Mouse (Mus musculus): ENCODE results near the gene Jmy. TPM values are rescaled to one million over a fixed set of nuclear protein-coding genes. Genes with fewer than 3 reads are reported as not detected.

Gene Jmy
- total RNA-seq (2021): 10 to 100 TPM; 53.8 to 62.4 TPM
- long read RNA-seq, experiment 1, partial matches to known transcripts: 6 of 10 reads
- long read RNA-seq, experiment 1, other reads (novel, unspliced or antisense): 4 of 10 reads
- long read RNA-seq, experiment 2, partial matches to known transcripts: 1 of 3 reads
- long read RNA-seq, experiment 2, other reads (novel, unspliced or antisense): 2 of 3 reads

- peak; percentile 92 to 95 for DNase-seq
Observed at GRCm38 (mm10) chr13:93499167-93499972, at the start of gene Jmy. TSS of gene Jmy (minus strand) at chr13:93499808.

- no peak for DNase-seq
Observed at GRCm38 (mm10) chr13:93547641-93548040, 48.0 kb upstream of the Jmy start.

GRCm38 (mm10) chr13:93546011-93546410, 46.4 kb upstream of the Jmy start:
- no peak for DNase-seq

GRCm38 (mm10) chr13:93544274-93544673, 44.7 kb upstream of the Jmy start:
- no peak for DNase-seq

GRCm38 (mm10) chr13:93539311-93539710, 39.7 kb upstream of the Jmy start:
- DNase-seq: peak in 1 of 2 experiments; percentile 23

GRCm38 (mm10) chr13:93518753-93519319, 19.2 kb upstream of the Jmy start:
- DNase-seq: no peak

GRCm38 (mm10) chr13:93517223-93517622, 17.6 kb upstream of the Jmy start:
- no peak for DNase-seq

GRCm38 (mm10) chr13:93514000-93514795, 14.6 kb upstream of the Jmy start:
- no peak for DNase-seq

- DNase-seq: no peak
Observed at GRCm38 (mm10) chr13:93510447-93511180, 11.0 kb upstream of the Jmy start.

GRCm38 (mm10) chr13:93506920-93507319, 7.3 kb upstream of the Jmy start:
- DNase-seq: peak in 1 of 2 experiments; percentile 12

- DNase-seq: no peak
Observed at GRCm38 (mm10) chr13:93501724-93502123, 2.1 kb upstream of the Jmy start.

- no peak for DNase-seq
Observed at GRCm38 (mm10) chr13:93499973-93500633, 495 bp upstream of the Jmy start.

GRCm38 (mm10) chr13:93498211-93499166, 1.1 kb downstream of the Jmy start:
- peak; percentile 51 to 58 for DNase-seq

GRCm38 (mm10) chr13:93496977-93497376, 2.6 kb downstream of the Jmy start:
- no peak for DNase-seq

- peak; percentile 32 to 49 for DNase-seq
Observed at GRCm38 (mm10) chr13:93488510-93488909, 11.1 kb downstream of the Jmy start.

GRCm38 (mm10) chr13:93487734-93488133, 11.9 kb downstream of the Jmy start:
- no peak for DNase-seq

- DNase-seq: peak; percentile 27 to 38
Observed at GRCm38 (mm10) chr13:93484276-93484675, 15.3 kb downstream of the Jmy start.

- no peak for DNase-seq
Observed at GRCm38 (mm10) chr13:93481110-93481509, 18.5 kb downstream of the Jmy start.

GRCm38 (mm10) chr13:93478344-93478743, 21.3 kb downstream of the Jmy start:
- no peak for DNase-seq

GRCm38 (mm10) chr13:93468355-93468754, 31.3 kb downstream of the Jmy start:
- DNase-seq: peak; percentile 75 to 80
